Mouse (Mus musculus): ENCODE results near the gene Cmc2. TPM values are rescaled to one million over a fixed set of nuclear protein-coding genes. Genes with fewer than 3 reads are reported as not detected.

The Cmc2 gene
- polyA plus RNA-seq, 1 experiment from 2014 or later: 86.0 TPM

DNA sequence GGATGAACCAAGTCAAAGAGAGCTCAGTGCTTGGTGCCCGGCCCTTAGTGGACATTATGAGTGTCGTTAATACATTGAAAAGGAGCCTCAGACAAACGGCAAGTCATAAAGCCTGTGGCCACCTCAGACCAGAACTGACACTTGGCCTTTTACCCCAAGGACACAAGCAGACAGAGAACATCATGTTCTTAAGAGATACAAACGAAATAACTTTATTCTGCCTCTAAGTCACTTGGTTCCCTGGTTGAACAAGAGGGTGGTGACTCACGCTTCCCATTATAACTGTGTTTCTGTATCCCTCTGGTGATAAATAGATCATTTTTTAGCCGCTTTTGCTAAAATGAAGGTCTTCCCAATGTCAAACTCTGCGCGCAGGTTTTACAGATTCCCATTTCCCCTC, 47.3 kb downstream of the Cmc2 start:
- no peak overlapping the region for H3K4me2 ChIP-seq (replicated peaks; ENCODE audit: low read depth, low read length)
- no peak overlapping the region for H3K9ac ChIP-seq (replicated peaks; ENCODE audit: low read depth, low read length)
- no peaks in the 10 kb centered on the region for H3K27me3 ChIP-seq (ENCODE audit: control insufficient read depth, insufficient read depth, low read length)
- 84% methylated on average over 8 of the region's 8 CpGs for WGBS
- no peak overlapping the region for H3K4me3 ChIP-seq (ENCODE audit: low read depth, low read length)
- no peaks in the 10 kb centered on the region for H3K9me3 ChIP-seq (ENCODE audit: control insufficient read depth, low read depth, low read length)
- no peak overlapping the region for H3K27ac ChIP-seq (ENCODE audit: low read length)
- H3K4me1 ChIP-seq (ENCODE audit: control insufficient read depth, insufficient read depth, low read length): no peaks in the 10 kb centered on the region
- H3K36me3 ChIP-seq (ENCODE audit: control insufficient read depth, insufficient read depth, low read length): no peaks in the 10 kb centered on the region
- no peak for ATAC-seq (ENCODE audit: insufficient number of reproducible peaks, insufficient read depth, low FRiP score, low read depth)

DNA sequence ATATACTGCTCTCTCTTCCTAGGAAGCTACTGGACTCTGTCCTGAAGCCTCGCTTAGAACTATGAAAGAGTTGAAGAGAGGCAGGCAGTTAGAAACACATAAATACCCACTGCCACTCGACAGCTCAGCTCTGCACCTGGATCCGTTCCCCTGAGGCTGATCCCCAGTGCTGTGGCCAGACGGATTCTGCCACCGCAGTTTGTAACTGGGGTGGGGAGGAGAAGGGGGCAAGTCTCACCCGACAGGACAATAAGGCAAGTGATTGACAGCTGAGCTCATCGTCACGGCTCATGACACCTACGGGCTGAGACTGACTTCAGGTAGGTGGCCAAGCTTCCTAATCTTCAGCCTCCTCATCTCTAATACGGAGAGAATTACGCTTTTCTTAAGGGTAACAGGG, 47.7 kb downstream of the Cmc2 start:
- ATAC-seq (ENCODE audit: insufficient number of reproducible peaks, insufficient read depth, low FRiP score, low read depth): no peak
- H3K4me2 ChIP-seq (replicated peaks; ENCODE audit: low read depth, low read length): no peak overlapping the region
- no peaks in the 10 kb centered on the region for H3K4me1 ChIP-seq (ENCODE audit: control insufficient read depth, insufficient read depth, low read length)
- H3K9me3 ChIP-seq (ENCODE audit: control insufficient read depth, low read depth, low read length): no peaks in the 10 kb centered on the region
- no peaks in the 10 kb centered on the region for H3K36me3 ChIP-seq (ENCODE audit: control insufficient read depth, insufficient read depth, low read length)
- H3K9ac ChIP-seq (replicated peaks; ENCODE audit: low read depth, low read length): no peak overlapping the region
- H3K27me3 ChIP-seq (ENCODE audit: control insufficient read depth, insufficient read depth, low read length): no peaks in the 10 kb centered on the region
- WGBS: 81% methylated on average over 11 of the region's 11 CpGs
- H3K4me3 ChIP-seq (ENCODE audit: low read depth, low read length): no peak overlapping the region
- no peak overlapping the region for H3K27ac ChIP-seq (ENCODE audit: low read length)

DNA sequence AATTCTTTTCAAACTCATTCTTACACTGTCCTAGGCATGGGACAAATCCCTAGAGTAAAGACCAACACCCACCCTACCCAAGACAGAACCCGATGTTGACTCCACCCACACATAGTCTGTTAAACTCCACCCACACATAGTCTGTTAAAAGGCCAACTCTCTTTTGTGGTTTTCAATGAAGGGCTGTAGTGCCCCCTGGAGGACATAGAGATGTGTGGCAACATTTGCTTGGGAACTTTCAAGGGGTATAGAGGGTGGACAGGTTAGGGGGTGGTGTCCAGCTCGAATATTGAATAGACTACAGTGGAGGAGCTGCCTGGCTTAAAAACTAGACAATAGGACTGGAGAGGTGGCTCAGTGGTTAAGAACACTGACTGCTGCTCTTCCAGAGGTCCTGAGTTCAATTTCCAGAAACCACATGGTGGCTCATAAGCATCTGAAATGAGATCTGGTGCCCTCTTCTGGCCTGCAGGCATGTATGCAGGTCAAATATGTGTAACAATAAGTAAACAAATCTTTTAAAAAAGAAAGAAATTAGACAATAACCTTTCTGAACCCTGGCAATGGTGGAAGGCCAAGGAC, 48.4 kb downstream of the Cmc2 start:
- H3K27ac ChIP-seq (ENCODE audit: low read length): no peak overlapping the region
- 75% methylated on average over 2 of the region's 2 CpGs for WGBS
- H3K36me3 ChIP-seq (ENCODE audit: control insufficient read depth, insufficient read depth, low read length): no peaks in the 10 kb centered on the region
- no peaks in the 10 kb centered on the region for H3K4me1 ChIP-seq (ENCODE audit: control insufficient read depth, insufficient read depth, low read length)
- no peaks in the 10 kb centered on the region for H3K9me3 ChIP-seq (ENCODE audit: control insufficient read depth, low read depth, low read length)
- no peak overlapping the region for H3K4me3 ChIP-seq (ENCODE audit: low read depth, low read length)
- no peaks in the 10 kb centered on the region for H3K27me3 ChIP-seq (ENCODE audit: control insufficient read depth, insufficient read depth, low read length)
- ATAC-seq (ENCODE audit: insufficient number of reproducible peaks, insufficient read depth, low FRiP score, low read depth): no peak
- no peak overlapping the region for H3K9ac ChIP-seq (replicated peaks; ENCODE audit: low read depth, low read length)
- H3K4me2 ChIP-seq (replicated peaks; ENCODE audit: low read depth, low read length): no peak overlapping the region

DNA sequence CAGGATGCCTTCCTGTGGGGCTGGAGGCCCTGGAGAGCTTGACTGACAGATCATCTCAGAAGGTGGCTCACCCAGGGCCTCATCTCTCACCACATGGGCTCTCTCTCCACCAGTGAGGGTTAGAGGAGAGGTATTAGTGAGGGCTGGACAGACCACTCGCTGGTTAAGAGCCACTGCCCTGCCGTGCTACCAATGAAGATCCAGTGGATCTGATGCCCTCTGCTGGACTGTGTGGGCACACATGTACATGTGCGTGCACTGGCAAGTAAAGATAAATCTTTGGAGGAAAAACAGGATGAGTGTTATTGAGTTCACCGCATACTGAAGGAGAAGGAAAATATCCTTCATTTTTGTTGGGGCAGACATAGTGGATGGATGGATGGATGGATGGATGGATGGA, 52.6 kb downstream of the Cmc2 start:
- ATAC-seq (ENCODE audit: insufficient number of reproducible peaks, insufficient read depth, low FRiP score, low read depth): no peak
- no peak overlapping the region for H3K4me3 ChIP-seq (ENCODE audit: low read depth, low read length)
- 37% methylated on average over 4 of the region's 4 CpGs for WGBS
- no peak overlapping the region for H3K4me2 ChIP-seq (replicated peaks; ENCODE audit: low read depth, low read length)
- no peaks in the 10 kb centered on the region for H3K27me3 ChIP-seq (ENCODE audit: control insufficient read depth, insufficient read depth, low read length)
- H3K27ac ChIP-seq (ENCODE audit: low read length): no peak overlapping the region
- H3K9me3 ChIP-seq (ENCODE audit: control insufficient read depth, low read depth, low read length): no peaks in the 10 kb centered on the region
- no peaks in the 10 kb centered on the region for H3K36me3 ChIP-seq (ENCODE audit: control insufficient read depth, insufficient read depth, low read length)
- H3K4me1 ChIP-seq (ENCODE audit: control insufficient read depth, insufficient read depth, low read length): no peaks in the 10 kb centered on the region
- no peak overlapping the region for H3K9ac ChIP-seq (replicated peaks; ENCODE audit: low read depth, low read length)

DNA sequence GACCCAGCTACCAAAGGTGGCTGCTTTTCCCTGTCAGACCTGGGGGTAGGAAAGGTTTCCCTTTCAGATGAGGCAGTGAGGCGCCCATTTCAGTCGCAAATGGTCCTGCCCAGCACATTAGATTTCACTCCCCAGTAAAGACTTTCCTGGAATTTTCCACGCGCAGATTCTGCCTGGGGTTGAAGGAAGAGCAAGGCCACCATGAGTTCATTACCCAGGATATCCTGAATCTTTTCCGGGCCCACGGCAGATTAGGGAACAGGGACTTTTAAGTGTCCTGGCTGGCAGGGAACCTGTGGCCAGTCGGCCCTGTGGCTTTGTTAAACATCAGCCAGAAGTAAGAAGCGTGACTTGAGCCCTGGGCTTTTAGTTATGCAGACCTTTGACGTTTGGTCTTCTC, 53.9 kb downstream of the Cmc2 start:
- WGBS: 65% methylated on average over 9 of the region's 9 CpGs
- Histone ChIP-seq H3K27me3 (ENCODE audit: control insufficient read depth, insufficient read depth, low read length) (0 out of 2 replicates have a peak, but pooled peaks cover under 1% of the 10 kb centered on the region), H3K4me3 (ENCODE audit: low read depth, low read length) (no peak overlapping the region), H3K4me1 (ENCODE audit: control insufficient read depth, insufficient read depth, low read length) (no peaks in the 10 kb centered on the region), H3K36me3 (ENCODE audit: control insufficient read depth, insufficient read depth, low read length) (no peaks in the 10 kb centered on the region), H3K27ac (ENCODE audit: low read length) (no peak overlapping the region), H3K9me3 (ENCODE audit: control insufficient read depth, low read depth, low read length) (no peaks in the 10 kb centered on the region), H3K9ac (replicated peaks; ENCODE audit: low read depth, low read length) (no peak overlapping the region), H3K4me2 (replicated peaks; ENCODE audit: low read depth, low read length) (no peak overlapping the region)
- no peak for ATAC-seq (ENCODE audit: insufficient number of reproducible peaks, insufficient read depth, low FRiP score, low read depth)

DNA sequence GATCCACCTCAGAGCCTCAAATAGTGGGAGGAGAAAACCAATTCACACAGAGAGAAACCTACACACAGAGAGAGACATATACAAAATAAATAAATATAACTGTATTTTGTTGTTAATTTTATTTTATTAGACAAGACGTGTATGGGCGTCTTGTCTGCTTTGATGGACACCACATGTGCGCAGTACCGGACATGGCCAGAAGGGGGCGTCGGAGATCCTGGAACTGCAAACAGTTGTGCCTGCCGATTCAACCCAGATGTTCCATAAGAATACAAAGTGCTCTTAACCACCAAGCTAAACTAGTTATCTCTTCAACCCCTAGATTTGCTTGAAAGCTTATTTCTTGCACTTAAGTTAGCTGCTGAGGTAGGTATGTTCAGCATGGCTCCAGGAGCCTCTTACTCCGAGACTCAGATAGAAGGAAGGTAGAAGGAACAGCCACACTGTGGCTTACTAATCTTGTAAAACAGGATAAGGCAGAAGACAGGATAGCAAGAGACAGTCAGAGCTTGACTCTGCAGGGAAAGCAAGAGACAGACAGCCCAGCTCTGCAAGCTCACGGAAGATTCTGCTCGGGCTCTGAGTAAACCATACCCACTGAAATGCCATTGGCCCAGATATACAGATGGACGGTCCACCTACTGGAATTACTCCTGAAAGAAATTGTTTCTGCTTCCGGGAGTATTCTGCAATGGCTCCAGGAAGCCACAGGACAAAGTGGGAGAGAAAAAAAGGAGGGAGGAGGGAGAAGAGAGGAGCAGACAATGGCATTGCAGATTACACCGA, 54.9 kb downstream of the Cmc2 start:
- WGBS: 68% methylated on average over 13 of the region's 13 CpGs

DNA sequence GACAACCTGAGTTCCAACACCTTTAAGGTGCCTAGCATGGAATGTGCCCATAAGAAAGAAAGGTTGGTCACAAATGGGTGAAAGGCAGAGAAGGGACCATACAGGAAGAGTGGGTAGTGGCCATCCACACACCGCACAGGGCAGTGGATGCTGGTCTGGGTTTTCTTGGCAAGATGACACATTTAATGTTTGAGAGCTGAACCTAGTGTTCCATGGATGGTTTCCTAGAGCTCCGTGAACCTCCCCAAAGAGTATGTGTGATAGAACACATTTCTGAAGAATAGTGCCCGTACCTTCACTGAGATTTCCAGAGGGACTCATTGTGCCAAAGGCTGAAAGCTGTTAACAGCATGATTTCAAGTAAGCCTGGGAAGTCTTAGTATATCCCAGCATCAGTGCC, 56.7 kb downstream of the Cmc2 start:
- H3K4me1 ChIP-seq (ENCODE audit: control insufficient read depth, insufficient read depth, low read length): no peaks in the 10 kb centered on the region
- no peak overlapping the region for H3K9ac ChIP-seq (replicated peaks; ENCODE audit: low read depth, low read length)
- no peaks in the 10 kb centered on the region for H3K36me3 ChIP-seq (ENCODE audit: control insufficient read depth, insufficient read depth, low read length)
- 91% methylated on average over 3 of the region's 3 CpGs for WGBS
- no peak for ATAC-seq (ENCODE audit: insufficient number of reproducible peaks, insufficient read depth, low FRiP score, low read depth)
- no peaks in the 10 kb centered on the region for H3K9me3 ChIP-seq (ENCODE audit: control insufficient read depth, low read depth, low read length)
- no peak overlapping the region for H3K4me2 ChIP-seq (replicated peaks; ENCODE audit: low read depth, low read length)
- 0 out of 2 replicates have a peak, but pooled peaks cover 2% of the 10 kb centered on the region for H3K27me3 ChIP-seq (ENCODE audit: control insufficient read depth, insufficient read depth, low read length)
- no peak overlapping the region for H3K4me3 ChIP-seq (ENCODE audit: low read depth, low read length)
- no peak overlapping the region for H3K27ac ChIP-seq (ENCODE audit: low read length)

More for the DNA sequence above, 54.9 kb downstream of the Cmc2 start:
- no peak overlapping the region for H3K9ac ChIP-seq (replicated peaks; ENCODE audit: low read depth, low read length)
- no peak overlapping the region for H3K27ac ChIP-seq (ENCODE audit: low read length)
- no peak overlapping the region for H3K4me2 ChIP-seq (replicated peaks; ENCODE audit: low read depth, low read length)
- 0 out of 2 replicates have a peak, but pooled peaks cover 2% of the 10 kb centered on the region for H3K27me3 ChIP-seq (ENCODE audit: control insufficient read depth, insufficient read depth, low read length)
- no peaks in the 10 kb centered on the region for H3K9me3 ChIP-seq (ENCODE audit: control insufficient read depth, low read depth, low read length)
- no peaks in the 10 kb centered on the region for H3K36me3 ChIP-seq (ENCODE audit: control insufficient read depth, insufficient read depth, low read length)
- H3K4me3 ChIP-seq (ENCODE audit: low read depth, low read length): no peak overlapping the region
- no peaks in the 10 kb centered on the region for H3K4me1 ChIP-seq (ENCODE audit: control insufficient read depth, insufficient read depth, low read length)
- ATAC-seq (ENCODE audit: insufficient number of reproducible peaks, insufficient read depth, low FRiP score, low read depth): no peak

DNA sequence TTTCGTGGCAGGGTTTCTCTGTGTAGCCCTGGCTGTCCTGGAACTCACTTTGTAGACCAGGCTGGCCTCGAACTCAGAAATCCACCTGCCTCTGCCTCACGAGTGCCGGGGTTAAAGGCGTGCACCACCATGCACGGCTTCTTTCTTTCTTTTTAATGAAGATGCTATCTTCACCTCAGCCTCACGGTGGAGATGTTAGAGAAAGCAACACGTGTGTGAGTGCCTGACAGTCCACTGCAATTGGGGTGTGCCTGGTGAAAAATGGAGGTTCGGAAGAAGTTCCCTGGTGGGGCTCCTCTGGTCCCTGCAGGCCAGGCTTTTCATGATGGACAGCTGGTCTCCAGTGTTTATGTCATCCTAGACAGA, 57.2 kb downstream of the Cmc2 start:
- Histone ChIP-seq H3K4me3 (ENCODE audit: low read depth, low read length) (no peak overlapping the region), H3K27me3 (ENCODE audit: control insufficient read depth, insufficient read depth, low read length) (0 out of 2 replicates have a peak, but pooled peaks cover 2% of the 10 kb centered on the region), H3K9ac (replicated peaks; ENCODE audit: low read depth, low read length) (no peak overlapping the region), H3K4me2 (replicated peaks; ENCODE audit: low read depth, low read length) (no peak overlapping the region), H3K27ac (ENCODE audit: low read length) (no peak overlapping the region), H3K36me3 (ENCODE audit: control insufficient read depth, insufficient read depth, low read length) (no peaks in the 10 kb centered on the region), H3K4me1 (ENCODE audit: control insufficient read depth, insufficient read depth, low read length) (no peaks in the 10 kb centered on the region), H3K9me3 (ENCODE audit: control insufficient read depth, low read depth, low read length) (no peaks in the 10 kb centered on the region)
- WGBS: 56% methylated on average over 8 of the region's 9 CpGs
- ATAC-seq (ENCODE audit: insufficient number of reproducible peaks, insufficient read depth, low FRiP score, low read depth): no peak

Measured in stomach, embryonic 14.5 days (tissue).